Mouse (Mus musculus): ENCODE results near the gene Sdhaf1. TPM values are rescaled to one million over a fixed set of nuclear protein-coding genes. Genes with fewer than 3 reads are reported as not detected.

The Sdhaf1 gene
- polyA plus RNA-seq (2012; rRNA removed), result 17.6 and 24.7 TPM in 2 replicates

DNA sequence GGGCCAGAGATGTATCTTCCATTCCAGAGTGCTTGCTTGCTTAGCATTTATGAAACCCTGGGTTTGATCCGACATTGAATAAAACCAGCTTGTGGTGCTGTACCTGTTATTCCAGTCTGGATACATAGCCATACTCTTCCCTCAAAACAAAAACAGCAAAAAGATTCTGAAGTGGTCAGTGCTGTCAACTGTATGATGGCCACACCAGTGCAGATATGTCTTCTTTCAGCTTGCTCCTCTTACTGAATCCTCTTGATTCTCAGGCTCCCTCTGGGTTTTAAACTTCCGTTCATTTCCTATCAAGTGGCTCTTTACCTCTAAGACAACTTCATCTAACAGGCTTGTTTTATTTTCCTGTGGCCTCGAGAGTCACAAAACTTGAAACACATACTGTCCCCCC lies at the start of gene Sdhaf1:
TSS of gene Sdhaf1 (minus strand) at position 101 of the 400 bp plus-strand sequence.
- no peak for TF ChIP-seq CTCF (IDR thresholded peaks at IDR 0.05; ENCODE audit: borderline replicate concordance, extremely low read depth, insufficient read depth, insufficient read length)
- no peak for TF ChIP-seq POLR2A (IDR thresholded peaks at IDR 0.05; ENCODE audit: borderline replicate concordance, extremely low read depth, insufficient read depth, insufficient read length, poor library complexity, severe bottlenecking)
- no peak for DNase-seq (ENCODE audit: low read depth)

DNA sequence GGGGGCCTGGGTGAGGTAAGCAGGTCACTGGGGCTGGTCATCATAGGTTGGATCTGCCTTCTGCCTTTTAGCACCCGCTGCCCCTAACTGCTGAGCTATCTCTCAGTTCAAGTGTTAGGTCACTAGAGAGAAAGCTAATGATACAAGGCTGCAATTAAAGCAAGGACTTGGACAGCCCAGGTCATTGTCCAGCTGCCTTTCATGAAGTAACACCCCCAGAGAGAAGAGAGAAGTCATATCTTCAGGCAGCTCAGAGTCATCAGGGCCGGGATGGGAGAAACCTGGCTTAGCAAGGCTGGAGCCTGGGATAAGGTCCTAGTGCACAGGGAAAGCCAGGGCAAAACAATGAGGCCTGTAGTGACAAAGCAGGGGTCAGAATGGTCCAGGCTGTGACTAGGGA lies 43.8 kb upstream of the Sdhaf1 start:
- TF ChIP-seq CTCF (IDR thresholded peaks at IDR 0.05; ENCODE audit: borderline replicate concordance, extremely low read depth, insufficient read depth, insufficient read length), result no peak
- no peak for DNase-seq (ENCODE audit: low read depth)

DNA sequence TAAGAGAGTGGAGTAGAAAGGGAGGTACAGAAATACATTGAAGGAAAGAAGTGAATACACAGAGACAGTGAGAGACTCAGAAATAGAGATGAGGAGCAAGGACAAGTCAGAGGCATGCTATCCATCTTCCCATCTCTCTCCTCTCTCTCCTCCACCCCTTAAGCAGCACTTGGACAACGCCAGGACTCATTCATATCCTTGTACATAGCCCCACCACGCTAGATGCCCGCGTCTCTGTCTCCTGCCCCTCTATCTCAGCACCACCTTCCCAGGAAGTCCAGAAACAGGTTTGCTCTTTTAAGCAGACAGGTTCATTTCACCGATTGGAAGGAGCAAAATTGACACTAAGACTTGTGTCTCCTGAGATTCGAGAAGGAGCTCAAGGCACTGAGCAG lies 39.6 kb upstream of the Sdhaf1 start:
- TF ChIP-seq POLR2A (IDR thresholded peaks at IDR 0.05; ENCODE audit: borderline replicate concordance, extremely low read depth, insufficient read depth, insufficient read length, poor library complexity, severe bottlenecking) (no peak), CTCF (IDR thresholded peaks at IDR 0.05; ENCODE audit: borderline replicate concordance, extremely low read depth, insufficient read depth, insufficient read length) (no peak)
- no peak for DNase-seq (ENCODE audit: low read depth)

DNA sequence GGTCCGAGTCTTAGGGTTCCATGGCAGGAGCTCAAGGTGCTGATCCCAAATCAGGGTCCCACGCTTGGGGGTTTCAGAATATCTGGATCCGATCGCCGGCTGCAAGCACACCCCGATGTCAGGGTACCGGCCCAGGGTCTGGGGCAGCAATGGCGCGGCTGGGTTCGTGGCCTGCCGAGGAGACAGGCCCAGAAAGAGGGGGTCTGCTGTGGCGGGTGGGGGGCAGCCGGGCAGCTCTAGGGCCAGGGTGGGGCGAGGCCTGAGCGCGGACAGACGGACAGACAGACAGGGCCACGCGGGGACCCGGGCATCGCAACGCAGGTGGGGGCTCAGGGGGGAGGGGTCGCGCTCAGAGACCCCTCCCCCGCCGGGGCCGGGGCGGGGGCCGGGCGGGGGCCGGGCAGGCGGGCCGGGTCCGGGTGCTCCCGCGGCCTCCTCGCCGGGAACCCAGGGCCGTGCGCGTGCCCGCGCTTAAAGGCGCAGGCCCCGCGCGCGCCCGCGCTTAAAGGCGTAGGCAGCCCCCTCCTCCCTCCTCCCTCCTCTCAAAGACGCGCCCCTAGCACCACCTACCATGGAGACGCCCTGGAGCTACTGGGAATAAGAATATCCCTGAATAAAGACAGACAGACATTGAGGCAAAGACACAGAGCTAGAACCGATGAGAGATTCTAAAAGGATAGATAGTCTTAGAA lies 39.1 kb upstream of the Sdhaf1 start, which contains the start of gene Lrfn3:
TSS of gene Lrfn3 (minus strand) at position 121 of the 692 bp plus-strand sequence.
- TF ChIP-seq CTCF (IDR thresholded peaks at IDR 0.05; ENCODE audit: borderline replicate concordance, extremely low read depth, insufficient read depth, insufficient read length) (no peak), POLR2A (IDR thresholded peaks at IDR 0.05; ENCODE audit: borderline replicate concordance, extremely low read depth, insufficient read depth, insufficient read length, poor library complexity, severe bottlenecking) (peak; percentile 60; the same call in 1 of the 2 replicates)
- peak; percentile 97 for DNase-seq (ENCODE audit: low read depth)

DNA sequence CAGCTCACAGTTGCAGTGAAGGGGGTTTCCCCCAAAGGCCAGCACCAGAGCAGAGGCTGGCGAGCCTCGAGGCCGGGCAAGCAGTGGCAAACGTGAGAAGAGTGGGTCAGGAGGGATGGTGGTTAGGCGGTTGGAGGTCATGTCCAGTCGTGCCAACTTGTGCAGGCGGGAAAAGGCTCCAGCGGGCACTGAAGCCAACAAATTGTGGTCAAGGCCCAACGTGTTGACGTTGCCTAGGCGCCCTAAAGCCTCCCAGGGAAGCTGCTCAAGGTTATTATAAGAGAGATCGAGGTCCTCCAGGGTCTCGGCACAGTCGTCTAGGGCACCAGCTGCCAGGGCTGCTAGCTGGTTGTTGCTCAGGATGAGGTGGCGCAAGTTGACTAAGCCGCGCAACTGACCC lies 36.3 kb upstream of the Sdhaf1 start:
- DNase-seq (ENCODE audit: low read depth), result no peak

DNA sequence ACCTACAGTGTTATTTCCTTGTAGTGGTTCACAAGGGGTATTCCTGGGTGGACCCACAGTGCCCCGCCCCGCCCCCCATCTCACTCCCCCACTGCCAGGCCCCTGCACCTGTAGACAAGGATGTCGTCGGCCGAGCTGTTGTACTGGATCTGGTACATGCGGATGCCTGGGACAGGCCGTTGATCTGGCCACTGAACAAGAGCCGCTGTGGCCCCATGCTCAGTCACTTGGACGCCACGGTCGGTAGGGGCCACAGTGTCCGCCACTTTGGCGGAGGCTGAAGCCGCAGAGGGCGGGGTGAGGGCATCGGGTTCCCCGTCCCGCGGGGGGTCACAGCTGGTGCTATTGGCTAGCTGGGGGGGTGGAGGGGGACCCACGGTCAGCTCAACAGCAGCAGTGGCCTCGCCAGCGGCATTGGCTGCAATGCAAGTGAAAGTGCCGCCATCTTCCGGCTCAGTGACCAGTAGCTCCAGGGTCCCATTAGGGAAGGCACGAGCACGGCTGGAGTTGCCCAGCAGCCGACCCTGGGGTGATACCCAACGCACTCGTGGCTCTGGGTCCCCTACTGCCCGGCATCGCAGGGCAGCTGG lies 35.7 kb upstream of the Sdhaf1 start:
- TF ChIP-seq CTCF (IDR thresholded peaks at IDR 0.05; ENCODE audit: borderline replicate concordance, extremely low read depth, insufficient read depth, insufficient read length), result no peak
- no peak for TF ChIP-seq POLR2A (IDR thresholded peaks at IDR 0.05; ENCODE audit: borderline replicate concordance, extremely low read depth, insufficient read depth, insufficient read length, poor library complexity, severe bottlenecking)
- DNase-seq (ENCODE audit: low read depth), result no peak

More for the DNA sequence above, 36.3 kb upstream of the Sdhaf1 start:
- TF ChIP-seq POLR2A (IDR thresholded peaks at IDR 0.05; ENCODE audit: borderline replicate concordance, extremely low read depth, insufficient read depth, insufficient read length, poor library complexity, severe bottlenecking) (no peak), CTCF (IDR thresholded peaks at IDR 0.05; ENCODE audit: borderline replicate concordance, extremely low read depth, insufficient read depth, insufficient read length) (no peak)

DNA sequence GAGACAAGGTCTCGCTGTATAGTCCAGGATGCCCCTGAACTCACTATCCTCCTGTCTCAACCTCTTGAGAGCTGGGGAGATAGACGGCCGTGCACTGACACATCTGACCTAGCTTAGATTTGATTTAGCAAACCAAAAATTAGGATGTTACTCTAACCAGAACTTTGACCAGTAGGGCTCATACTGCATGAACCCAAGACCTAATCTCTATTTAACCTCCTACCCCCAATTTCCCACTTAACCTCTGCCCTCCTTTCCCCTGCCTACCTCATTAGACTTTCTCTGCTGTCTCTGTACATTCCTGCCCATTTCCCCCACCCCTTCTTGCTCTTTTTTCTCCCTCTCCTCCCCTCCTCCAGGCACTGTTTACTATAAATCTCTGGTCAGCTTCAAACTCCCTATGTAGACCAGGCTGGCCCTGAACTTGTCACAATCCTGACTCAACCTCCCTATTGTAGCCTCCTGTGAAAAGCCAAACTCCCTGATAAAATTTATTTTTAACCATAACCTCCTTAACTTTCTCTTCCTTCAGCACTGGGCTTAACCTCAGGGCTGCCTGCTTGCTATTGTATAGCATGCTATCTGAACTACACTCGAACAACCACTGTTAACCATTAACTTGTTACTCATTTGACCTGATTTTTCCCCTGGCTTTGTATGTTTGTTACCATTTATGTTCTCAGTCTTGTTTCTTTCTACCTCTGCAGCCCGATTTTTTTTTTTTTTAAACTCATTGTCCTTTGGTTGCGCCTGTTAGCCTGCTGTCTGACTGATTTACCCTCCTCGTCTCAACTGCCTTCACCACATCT lies 34.9 kb upstream of the Sdhaf1 start:
- no peak for DNase-seq (ENCODE audit: low read depth)
- TF ChIP-seq POLR2A (IDR thresholded peaks at IDR 0.05; ENCODE audit: borderline replicate concordance, extremely low read depth, insufficient read depth, insufficient read length, poor library complexity, severe bottlenecking) (no peak), CTCF (IDR thresholded peaks at IDR 0.05; ENCODE audit: borderline replicate concordance, extremely low read depth, insufficient read depth, insufficient read length) (no peak)

DNA sequence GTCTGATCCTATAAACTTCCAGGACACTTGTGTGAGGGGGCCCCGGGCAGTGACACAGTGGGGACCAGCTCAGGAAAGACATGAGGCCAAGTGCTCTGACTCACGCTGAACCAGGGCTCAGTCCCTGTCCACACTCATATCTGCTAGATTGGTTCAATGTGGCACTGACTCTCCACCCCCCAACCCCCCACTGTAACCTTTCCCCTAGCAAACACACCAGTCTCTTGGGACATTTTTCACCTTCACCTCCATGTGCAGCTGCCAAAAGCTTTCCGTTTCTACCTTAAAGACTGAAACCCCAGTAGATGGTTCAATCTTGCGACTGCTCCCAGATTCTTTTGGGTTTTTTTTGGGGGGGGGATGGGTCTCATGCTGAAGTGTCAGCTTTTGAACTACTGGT lies 30.4 kb upstream of the Sdhaf1 start:
- DNase-seq (ENCODE audit: low read depth), result no peak
- TF ChIP-seq POLR2A (IDR thresholded peaks at IDR 0.05; ENCODE audit: borderline replicate concordance, extremely low read depth, insufficient read depth, insufficient read length, poor library complexity, severe bottlenecking) (no peak), CTCF (IDR thresholded peaks at IDR 0.05; ENCODE audit: borderline replicate concordance, extremely low read depth, insufficient read depth, insufficient read length) (no peak)

DNA sequence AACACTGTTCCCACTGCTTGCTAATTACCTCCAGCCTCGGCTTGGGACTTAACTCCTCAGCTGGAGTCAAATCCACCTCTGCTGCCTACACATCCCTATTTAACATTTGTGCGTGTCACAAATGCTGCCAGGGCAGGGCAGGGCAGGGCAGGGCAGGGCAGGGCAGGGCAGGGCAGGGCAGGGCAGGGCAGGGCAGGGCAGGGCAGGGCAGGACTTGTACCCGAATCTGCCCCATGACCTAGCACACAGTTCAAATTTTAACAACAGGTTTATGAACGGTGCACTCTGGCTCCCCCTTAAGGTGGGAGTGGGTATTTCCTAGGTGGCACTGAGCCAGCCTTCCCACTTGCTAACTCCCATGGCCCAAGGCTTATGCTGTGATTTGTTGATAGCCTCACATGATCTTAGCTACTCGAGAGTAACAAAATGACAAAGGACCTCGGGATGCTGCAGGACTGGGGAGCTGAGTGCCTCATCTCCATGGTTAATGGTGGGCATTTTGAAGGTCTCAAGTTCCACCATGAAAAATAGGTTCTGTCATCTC lies 29.7 kb upstream of the Sdhaf1 start:
- TF ChIP-seq POLR2A (IDR thresholded peaks at IDR 0.05; ENCODE audit: borderline replicate concordance, extremely low read depth, insufficient read depth, insufficient read length, poor library complexity, severe bottlenecking) (no peak), CTCF (IDR thresholded peaks at IDR 0.05; ENCODE audit: borderline replicate concordance, extremely low read depth, insufficient read depth, insufficient read length) (peak; percentile 79)
- peak; percentile 82 for DNase-seq (ENCODE audit: low read depth)

DNA sequence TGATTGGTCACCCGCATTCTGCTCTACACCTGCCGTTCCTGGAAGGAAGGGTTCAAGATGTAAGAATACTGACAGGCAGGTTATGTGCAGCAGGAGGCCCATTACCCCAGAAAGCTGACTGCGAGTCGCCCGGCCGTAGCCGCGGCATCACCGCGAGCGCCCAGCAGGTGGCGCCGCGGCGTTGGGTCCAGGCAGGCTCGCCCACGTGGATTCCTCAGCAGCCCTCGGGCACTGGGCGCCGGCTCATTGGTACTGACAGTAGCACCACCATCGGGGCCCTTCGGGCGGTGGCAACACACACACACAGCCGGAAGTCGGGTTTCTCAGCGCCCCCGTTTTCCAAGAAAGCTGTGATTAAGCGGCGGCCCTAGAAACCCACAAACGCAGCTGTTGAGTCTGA lies 24.1 kb upstream of the Sdhaf1 start:
- peak; percentile 77 for DNase-seq (ENCODE audit: low read depth)
- TF ChIP-seq CTCF (IDR thresholded peaks at IDR 0.05; ENCODE audit: borderline replicate concordance, extremely low read depth, insufficient read depth, insufficient read length) (peak; percentile 90), POLR2A (IDR thresholded peaks at IDR 0.05; ENCODE audit: borderline replicate concordance, extremely low read depth, insufficient read depth, insufficient read length, poor library complexity, severe bottlenecking) (no peak)

Data from brain, embryonic 14.5 days (tissue).